Mouse (Mus musculus) cerebellum, adult 2 months (tissue): ENCODE measurements at regions not wholly inside any gene's neighbourhood (a gene's known extent, or its start where the extent isn't known, plus 50 kb on each side); places are given as distances from the start of the nearest gene placed in this dataset.

Source experiments
- CTCF ChIP-seq: fragments of 200-500 bp; IDR thresholded peaks from 2 replicates; pipeline ENCODE4 v1.5.1; 2011; ENCODE audit warnings: low read depth, mild to moderate bottlenecking, control low read depth, low read length, moderate library complexity, borderline replicate concordance; ENCODE audit not compliant: insufficient read depth
- POLR2A ChIP-seq: fragments of 200-500 bp; IDR thresholded peaks from 2 replicates; pipeline ENCODE4 v1.6.1; 2011; ENCODE audit warnings: low read length, control low read depth, borderline replicate concordance; ENCODE audit not compliant: insufficient read depth

GRCm38 (mm10) chr4:82178112-82178511, 527.4 kb downstream of the Nfib start:
- no peak for TF ChIP-seq POLR2A
- no peak for TF ChIP-seq CTCF
